Mouse (Mus musculus) testis, postnatal 10 days (tissue): ENCODE measurements around the gene Srgap2.

Experiments used
- DNase-seq: peaks from one replicate; pipeline ENCODE4 v3.0.0; 2021; ENCODE audit warnings: low spot score

The Srgap2 gene

GRCm38 (mm10) chr1:131526371-131527270 lies 531 bp downstream of the Srgap2 start:
- DNase-seq: peak; percentile 78

- peak; percentile 58 for DNase-seq
Observed at GRCm38 (mm10) chr1:131525586-131526271, 1.4 kb downstream of the Srgap2 start.

- DNase-seq: peak; percentile 60
Observed at GRCm38 (mm10) chr1:131525101-131525585, 2.0 kb downstream of the Srgap2 start.

GRCm38 (mm10) chr1:131523794-131524193 lies 3.4 kb downstream of the Srgap2 start:
- DNase-seq: no peak

GRCm38 (mm10) chr1:131516588-131516987 lies 10.6 kb downstream of the Srgap2 start:
- DNase-seq: no peak

- no peak for DNase-seq
Observed at GRCm38 (mm10) chr1:131514197-131514596, 13.0 kb downstream of the Srgap2 start.

- DNase-seq: no peak
Observed at GRCm38 (mm10) chr1:131513136-131513535, 14.0 kb downstream of the Srgap2 start.

GRCm38 (mm10) chr1:131511661-131512500 lies 15.3 kb downstream of the Srgap2 start:
- no peak for DNase-seq

- DNase-seq: no peak
Observed at GRCm38 (mm10) chr1:131511131-131511530, 16.0 kb downstream of the Srgap2 start.

GRCm38 (mm10) chr1:131501681-131502080 lies 25.5 kb downstream of the Srgap2 start:
- DNase-seq: no peak

- DNase-seq: no peak
Observed at GRCm38 (mm10) chr1:131498231-131498630, 28.9 kb downstream of the Srgap2 start.

GRCm38 (mm10) chr1:131493966-131494898 lies 32.9 kb downstream of the Srgap2 start:
- DNase-seq: peak; percentile 55

- no peak for DNase-seq
Observed at GRCm38 (mm10) chr1:131492360-131492759, 34.8 kb downstream of the Srgap2 start.

- DNase-seq: no peak
Observed at GRCm38 (mm10) chr1:131491579-131491978, 35.6 kb downstream of the Srgap2 start.

- DNase-seq: no peak
Observed at GRCm38 (mm10) chr1:131489312-131489711, 37.8 kb downstream of the Srgap2 start.

- no peak for DNase-seq
Observed at GRCm38 (mm10) chr1:131486094-131486850, 40.9 kb downstream of the Srgap2 start.

- no peak for DNase-seq
Observed at GRCm38 (mm10) chr1:131482242-131482641, 44.9 kb downstream of the Srgap2 start.

- no peak for DNase-seq
Observed at GRCm38 (mm10) chr1:131481391-131481790, 45.8 kb downstream of the Srgap2 start.

- DNase-seq: no peak
Observed at GRCm38 (mm10) chr1:131478770-131479305, 48.3 kb downstream of the Srgap2 start.

GRCm38 (mm10) chr1:131475306-131475705 lies 51.8 kb downstream of the Srgap2 start:
- DNase-seq: no peak
